Mouse (Mus musculus) neural tube, embryonic 12.5 days (tissue): ENCODE results near the gene Cog8. TPM values are rescaled to one million over a fixed set of nuclear protein-coding genes. Genes with fewer than 3 reads are reported as not detected.
"Not testable (repeated sequence)": the region's sequence is repeated elsewhere in the genome, so short reads cannot be mapped to it uniquely, and the experiment has no call there.

ENCODE experiments used
- ATAC-seq: fragments of 200-750 bp; cut with Nextera tagmentation; 2 replicates; pipeline ENCODE4 v1.8.0; 2017; ENCODE audit warnings: low read depth, mild to moderate bottlenecking, moderate TSS enrichment, moderate library complexity; ENCODE audit not compliant: low FRiP score
- H3K27ac ChIP-seq: fragments of 300-500 bp; sonication (generic); 2 replicates; pipeline ENCODE4 v1.5.1; 2016
- H3K27me3 ChIP-seq: fragments of 300-500 bp; sonication (generic); replicated peaks from 2 replicates; pipeline ENCODE4 v1.6.1; 2016; ENCODE audit warnings: mild to moderate bottlenecking
- H3K36me3 ChIP-seq: fragments of 300-500 bp; sonication (generic); 2 replicates; pipeline ENCODE4 v1.6.1; 2016; ENCODE audit warnings: mild to moderate bottlenecking
- H3K4me1 ChIP-seq: fragments of 300-500 bp; sonication (generic); 2 replicates; pipeline ENCODE4 v1.6.1; 2016
- H3K4me2 ChIP-seq: fragments of 300-500 bp; sonication (generic); replicated peaks from 2 replicates; pipeline ENCODE4 v1.6.1; 2016; ENCODE audit warnings: mild to moderate bottlenecking
- H3K4me3 ChIP-seq: fragments of 300-500 bp; sonication (generic); 2 replicates; pipeline ENCODE4 v1.5.1; 2016
- H3K9ac ChIP-seq: fragments of 300-500 bp; sonication (generic); 2 replicates; pipeline ENCODE4 v1.6.1; 2016; ENCODE audit warnings: mild to moderate bottlenecking
- H3K9me3 ChIP-seq: fragments of 300-500 bp; sonication (generic); 2 replicates; pipeline ENCODE4 v1.6.1; 2016; ENCODE audit warnings: mild to moderate bottlenecking
- WGBS: fragments of 180-500 bp; shearing (Covaris S2); methylation state at CpG from one replicate; pipeline ENCODE4 v1.1.7; 2016; 5-methylcytosine and 5-hydroxymethylcytosine counted together
- polyA plus RNA-seq: library from polyadenylated mRNA; unstranded; fragments of >200 nt; fragmentation: Nextera tagmentation; extraction: Ambion mirVana; gene quantifications from 2 replicates; pipeline ENCODE4 v1.2.1, GENCODE M21; 2016

The Cog8 gene
- polyA plus RNA-seq, 1 experiment from 2014 or later, result 47.1 TPM

DNA sequence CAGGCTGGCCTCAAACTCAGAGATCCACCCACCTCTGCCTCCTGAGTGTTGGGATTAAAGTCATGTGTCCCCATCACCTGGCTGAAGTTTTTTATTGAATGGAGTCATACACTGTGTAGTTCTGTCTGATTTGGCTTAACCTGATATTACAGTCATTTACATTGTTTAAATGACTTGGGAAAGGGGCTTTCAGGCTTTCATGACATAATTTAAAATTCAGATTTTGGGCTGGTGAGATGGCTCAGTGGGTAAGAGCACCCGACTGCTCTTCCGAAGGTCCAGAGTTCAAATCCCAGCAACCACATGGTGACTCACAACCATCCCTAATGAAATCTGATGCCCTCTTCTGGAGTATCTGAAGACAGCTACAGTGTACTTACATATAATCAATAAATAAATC lies 22.9 kb downstream of the Cog8 start:
- not testable (repeated sequence) for H3K9me3 ChIP-seq, H3K4me2 ChIP-seq, H3K9ac ChIP-seq, H3K27ac ChIP-seq, H3K4me3 ChIP-seq, H3K27me3 ChIP-seq, ATAC-seq
- Histone ChIP-seq H3K4me1 (peaks cover 14% of the 10 kb centered on the region), H3K36me3 (peaks cover 18% of the 10 kb centered on the region)
- 94% methylated on average over 2 of the region's 2 CpGs for WGBS

GRCm38 (mm10) chr8:107031577-107032090 lies 24.9 kb downstream of the Cog8 start:
- Histone ChIP-seq H3K36me3 (peaks cover 9% of the 10 kb centered on the region), H3K4me1 (peaks cover 14% of the 10 kb centered on the region), H3K27me3 (no peaks in the 10 kb centered on the region), H3K9me3 (no peaks in the 10 kb centered on the region), H3K4me2 (peak overlapping the region; percentile 88), H3K9ac (peak overlapping the region; percentile 94), H3K4me3 (peak overlapping the region; percentile 97), H3K27ac (peak overlapping the region; percentile 59; the same call in 1 of the 2 replicates)
- 0% methylated on average over 40 of the region's 40 CpGs for WGBS
- 0 out of 2 replicates have a peak, but pooled peaks have one; percentile 4 for ATAC-seq

DNA sequence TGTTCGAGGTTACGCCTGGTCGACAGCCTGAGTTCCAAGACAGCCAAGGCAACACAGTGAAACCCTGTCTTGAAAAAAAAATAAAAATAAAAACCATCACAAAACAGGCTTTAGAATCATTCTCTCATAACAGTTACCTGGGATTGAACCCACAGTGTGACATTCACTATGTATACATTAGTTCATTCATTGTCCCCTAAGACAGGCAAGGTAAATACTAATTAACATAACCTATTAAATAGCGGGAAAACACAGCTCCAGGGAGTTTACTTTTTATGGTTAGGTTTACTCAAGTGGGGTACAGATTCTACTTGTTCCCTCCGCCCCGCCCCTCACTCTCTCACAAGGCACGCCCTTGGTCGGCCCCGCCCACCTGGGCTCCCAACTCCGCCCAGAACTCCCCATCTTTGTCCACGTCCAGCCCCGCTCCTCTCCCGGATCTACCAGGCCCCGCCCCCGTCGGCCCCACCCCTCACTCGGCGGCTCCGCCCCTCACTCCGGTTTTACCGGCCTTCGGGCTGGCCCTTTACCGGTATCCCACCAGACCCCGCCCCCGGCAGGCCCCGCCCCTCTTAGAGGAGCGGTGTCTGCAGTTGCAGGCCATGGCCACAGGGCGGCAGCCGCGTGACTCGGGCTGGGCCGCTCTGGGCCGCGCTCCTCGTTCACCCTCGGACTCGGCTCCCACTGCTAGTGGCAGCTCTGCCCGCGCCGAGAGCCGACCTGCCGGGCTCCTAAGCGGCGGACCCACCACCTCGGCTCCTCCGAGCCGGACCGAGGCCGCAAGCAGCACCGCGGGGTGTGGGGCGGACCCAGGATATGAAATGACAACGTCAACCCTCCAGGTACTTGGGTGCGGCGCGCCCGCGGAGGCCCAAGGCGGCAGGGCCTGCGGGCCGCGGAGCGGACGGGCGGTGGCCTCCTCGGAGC lies 25.6 kb downstream of the Cog8 start, which contains the start of gene Vps4a:
Vps4a (plus strand) TSS at position 573 of the 927 bp plus-strand sequence.
- peak; percentile 93 for ATAC-seq
- Histone ChIP-seq H3K4me3 (peak within 1 kb of the TSS; percentile 97), H3K4me2 (peak within 1 kb of the TSS; percentile 88), H3K9ac (peak within 1 kb of the TSS; percentile 94), H3K9me3 (no peaks in the 10 kb centered on the region), H3K4me1 (peaks cover 14% of the 10 kb centered on the region), H3K27me3 (no peaks in the 10 kb centered on the region), H3K36me3 (peaks cover 4% of the 10 kb centered on the region; the same call in 1 of the 2 replicates), H3K27ac (peak within 1 kb of the TSS; percentile 59; the same call in 1 of the 2 replicates)
- WGBS, result 4% methylated on average over 64 of the region's 66 CpGs

GRCm38 (mm10) chr8:107030058-107030457 lies 26.4 kb downstream of the Cog8 start:
- no peak overlapping the region for H3K27ac ChIP-seq
- H3K4me2 ChIP-seq, result no peak overlapping the region
- H3K9me3 ChIP-seq, result no peaks in the 10 kb centered on the region
- H3K4me1 ChIP-seq, result peaks cover 14% of the 10 kb centered on the region
- ATAC-seq, result no peak
- no peak overlapping the region for H3K9ac ChIP-seq
- no peaks in the 10 kb centered on the region for H3K27me3 ChIP-seq
- WGBS, result 78% methylated on average over 5 of the region's 5 CpGs
- no peaks in the 10 kb centered on the region for H3K36me3 ChIP-seq
- H3K4me3 ChIP-seq, result no peak overlapping the region

GRCm38 (mm10) chr8:107029310-107029709 lies 27.2 kb downstream of the Cog8 start:
- no peak overlapping the region for H3K4me3 ChIP-seq
- H3K9ac ChIP-seq, result no peak overlapping the region
- peaks cover 14% of the 10 kb centered on the region for H3K4me1 ChIP-seq
- H3K27me3 ChIP-seq, result no peaks in the 10 kb centered on the region
- H3K4me2 ChIP-seq, result no peak overlapping the region
- no peaks in the 10 kb centered on the region for H3K9me3 ChIP-seq
- H3K27ac ChIP-seq, result no peak overlapping the region
- ATAC-seq, result no peak
- H3K36me3 ChIP-seq, result no peaks in the 10 kb centered on the region
- 77% methylated on average over 3 of the region's 3 CpGs for WGBS

DNA sequence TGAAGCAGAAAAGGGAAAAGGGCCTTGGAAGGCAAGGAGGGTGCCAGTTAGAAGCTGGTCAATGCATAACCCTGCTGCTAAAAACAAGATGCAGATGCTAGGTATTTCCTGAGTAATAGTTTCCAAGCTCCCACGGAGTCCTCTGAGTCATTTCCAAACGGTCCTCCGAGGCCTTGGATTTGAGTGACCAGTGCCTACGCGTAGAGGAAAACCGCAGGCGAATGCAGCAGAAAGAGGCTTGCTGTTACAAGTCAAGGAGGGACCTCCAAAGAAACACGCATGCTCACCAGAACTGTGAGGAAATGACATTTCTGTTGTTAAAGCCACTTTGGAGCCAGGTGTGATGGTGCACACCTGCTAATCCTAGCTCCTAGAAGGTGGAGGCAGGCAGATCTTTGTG lies 33.0 kb downstream of the Cog8 start:
- no peak overlapping the region for H3K4me2 ChIP-seq
- H3K4me3 ChIP-seq, result no peak overlapping the region
- H3K9me3 ChIP-seq, result no peaks in the 10 kb centered on the region
- no peak overlapping the region for H3K9ac ChIP-seq
- no peaks in the 10 kb centered on the region for H3K36me3 ChIP-seq
- no peak overlapping the region for H3K27ac ChIP-seq
- H3K4me1 ChIP-seq, result no peaks in the 10 kb centered on the region
- 94% methylated on average over 8 of the region's 8 CpGs for WGBS
- H3K27me3 ChIP-seq, result no peaks in the 10 kb centered on the region
- no peak for ATAC-seq

DNA sequence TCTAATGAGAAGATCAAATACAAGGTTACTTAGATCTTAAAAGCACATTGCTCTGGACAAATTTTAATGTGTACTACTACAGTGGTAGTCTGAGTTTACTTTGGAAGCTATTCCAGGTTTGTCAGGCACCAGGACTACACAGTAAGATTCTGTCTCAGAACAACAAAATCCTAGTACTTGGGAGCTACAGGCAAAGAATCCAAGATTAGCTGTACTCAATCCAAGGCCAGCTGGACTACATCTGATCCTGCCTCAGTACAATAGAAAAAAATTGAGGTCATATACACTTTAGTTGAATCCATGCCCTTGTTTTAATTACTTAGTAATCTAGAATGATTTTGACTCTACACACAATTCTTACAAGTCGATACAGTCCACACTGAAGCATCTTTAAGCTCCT lies 41.6 kb downstream of the Cog8 start:
- Histone ChIP-seq H3K4me3 (no peak overlapping the region), H3K27me3 (no peaks in the 10 kb centered on the region), H3K36me3 (peaks cover 21% of the 10 kb centered on the region), H3K9ac (no peak overlapping the region), H3K4me1 (no peaks in the 10 kb centered on the region), H3K4me2 (no peak overlapping the region), H3K9me3 (no peaks in the 10 kb centered on the region), H3K27ac (no peak overlapping the region)
- WGBS, result 97% methylated on average over 1 of the region's 1 CpGs
- no peak for ATAC-seq

DNA sequence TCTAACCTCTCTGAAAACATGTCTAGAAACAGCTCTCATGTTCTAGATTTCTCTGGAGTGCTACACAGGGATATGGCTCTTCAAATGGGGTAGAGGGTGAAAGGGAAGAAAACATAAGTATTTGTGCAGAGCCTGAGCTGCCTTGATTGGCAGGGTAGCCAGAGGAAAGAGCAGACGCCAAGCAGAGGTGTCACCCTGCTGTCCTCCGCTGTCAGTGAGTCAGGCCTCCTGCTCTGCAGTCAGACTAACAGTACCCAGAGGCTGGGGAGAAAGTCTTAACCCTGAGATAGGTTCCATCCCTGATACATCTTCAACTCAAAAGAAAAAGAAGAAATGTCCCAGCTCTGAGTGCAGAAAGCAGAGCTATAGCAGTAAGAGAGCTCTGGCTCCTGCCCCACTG lies 43.8 kb downstream of the Cog8 start:
- Histone ChIP-seq H3K36me3 (peaks cover 24% of the 10 kb centered on the region), H3K4me2 (no peak overlapping the region), H3K4me1 (no peaks in the 10 kb centered on the region), H3K4me3 (no peak overlapping the region), H3K27me3 (no peaks in the 10 kb centered on the region), H3K27ac (no peak overlapping the region), H3K9me3 (no peaks in the 10 kb centered on the region), H3K9ac (no peak overlapping the region)
- 83% methylated on average over 2 of the region's 2 CpGs for WGBS
- no peak for ATAC-seq

DNA sequence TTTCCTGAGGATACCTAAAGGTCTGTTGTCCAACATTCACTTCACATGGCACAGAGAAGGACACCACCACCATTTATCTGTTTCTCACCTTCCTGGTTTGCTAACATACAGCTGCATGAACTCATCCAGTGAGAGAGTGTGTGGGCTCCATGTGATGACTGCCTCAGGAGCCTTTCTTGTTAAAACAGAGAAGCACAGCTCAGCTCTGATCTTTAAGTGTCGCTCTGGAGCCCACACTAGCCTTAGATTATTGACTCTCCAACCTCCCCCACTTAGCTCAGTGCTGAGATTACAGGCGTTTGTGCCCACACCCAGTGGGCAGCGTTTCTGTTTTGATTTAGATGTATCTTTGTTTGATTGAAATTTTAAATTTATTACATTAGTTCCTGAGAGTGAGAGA lies 48.7 kb downstream of the Cog8 start:
- no peak for ATAC-seq
- Histone ChIP-seq H3K9ac (no peak overlapping the region), H3K9me3 (no peaks in the 10 kb centered on the region), H3K27me3 (no peaks in the 10 kb centered on the region), H3K4me3 (no peak overlapping the region), H3K4me1 (no peaks in the 10 kb centered on the region), H3K4me2 (no peak overlapping the region), H3K36me3 (peaks cover 31% of the 10 kb centered on the region), H3K27ac (no peak overlapping the region)
- 89% methylated on average over 3 of the region's 3 CpGs for WGBS

DNA sequence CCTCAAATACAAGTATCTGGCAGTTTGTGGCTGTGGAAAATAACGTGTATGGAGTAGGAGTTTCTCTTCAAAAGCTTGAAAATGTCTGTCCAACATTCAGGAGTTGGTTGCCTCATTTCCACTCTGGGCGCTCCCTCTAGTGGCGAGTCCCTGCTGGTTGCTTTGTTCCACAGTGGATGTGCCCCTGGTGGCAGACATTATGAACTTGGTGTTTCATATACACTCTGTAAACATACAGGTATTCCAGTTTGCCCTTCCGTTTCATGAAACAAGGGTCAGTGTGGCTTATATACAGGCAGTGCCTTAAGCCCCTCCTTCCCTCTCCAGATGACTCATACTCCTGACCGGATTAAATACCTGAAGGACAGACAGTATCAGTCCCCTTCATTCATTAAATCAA lies 54.0 kb downstream of the Cog8 start:
- H3K9me3 ChIP-seq, result no peaks in the 10 kb centered on the region
- WGBS, result 44% methylated on average over 5 of the region's 5 CpGs
- H3K27me3 ChIP-seq, result no peaks in the 10 kb centered on the region
- no peak overlapping the region for H3K4me2 ChIP-seq
- no peaks in the 10 kb centered on the region for H3K4me1 ChIP-seq
- ATAC-seq, result no peak
- no peak overlapping the region for H3K4me3 ChIP-seq
- H3K27ac ChIP-seq, result no peak overlapping the region
- 0 out of 2 replicates have a peak, but pooled peaks cover 7% of the 10 kb centered on the region for H3K36me3 ChIP-seq
- no peak overlapping the region for H3K9ac ChIP-seq

- WGBS, result 95% methylated on average over 1 of the region's 1 CpGs
- H3K9ac ChIP-seq, result no peak overlapping the region
- no peak overlapping the region for H3K27ac ChIP-seq
- H3K4me1 ChIP-seq, result no peaks in the 10 kb centered on the region
- 0 out of 2 replicates have a peak, but pooled peaks cover 4% of the 10 kb centered on the region for H3K36me3 ChIP-seq
- no peak overlapping the region for H3K4me2 ChIP-seq
- no peaks in the 10 kb centered on the region for H3K9me3 ChIP-seq
- ATAC-seq, result no peak
- no peak overlapping the region for H3K4me3 ChIP-seq
- H3K27me3 ChIP-seq, result no peaks in the 10 kb centered on the region
These were observed 57.4 kb downstream of the Cog8 start for GRCm38 (mm10) chr8:106999068-106999467.

- no peak overlapping the region for H3K9ac ChIP-seq
- no peak overlapping the region for H3K4me3 ChIP-seq
- no peaks in the 10 kb centered on the region for H3K27me3 ChIP-seq
- no peaks in the 10 kb centered on the region for H3K4me1 ChIP-seq
- 85% methylated on average over 4 of the region's 4 CpGs for WGBS
- H3K27ac ChIP-seq, result no peak overlapping the region
- H3K4me2 ChIP-seq, result no peak overlapping the region
- no peak for ATAC-seq
- H3K36me3 ChIP-seq, result no peaks in the 10 kb centered on the region
- H3K9me3 ChIP-seq, result no peaks in the 10 kb centered on the region
These were observed 59.1 kb downstream of the Cog8 start for GRCm38 (mm10) chr8:106997416-106997815.
